Mouse (Mus musculus) cerebellum, adult 9-10 months (tissue): ENCODE measurements around the gene Dusp18.
"Not testable (repeated sequence)": the region's sequence is repeated elsewhere in the genome, so short reads cannot be mapped to it uniquely, and the experiment has no call there.

ENCODE experiments used
- DNase-seq: peaks from one replicate; pipeline ENCODE4 v3.0.0; 2022

The Dusp18 gene

GRCm38 (mm10) chr11:3895458-3895857 is 418 bp downstream of the Dusp18 start:
- no peak for DNase-seq

GRCm38 (mm10) chr11:3895933-3896332 is 893 bp downstream of the Dusp18 start:
- DNase-seq, result no peak

- DNase-seq, result no peak
Measured at GRCm38 (mm10) chr11:3900296-3900695, 5.3 kb downstream of the Dusp18 start.

- no peak for DNase-seq
Measured at GRCm38 (mm10) chr11:3902516-3902915, 7.5 kb downstream of the Dusp18 start.

- DNase-seq, result no peak
Measured at GRCm38 (mm10) chr11:3903046-3903445, 8.0 kb downstream of the Dusp18 start.

- DNase-seq, result no peak
Measured at GRCm38 (mm10) chr11:3904673-3905072, 9.6 kb downstream of the Dusp18 start.

- no peak for DNase-seq
Measured at GRCm38 (mm10) chr11:3905446-3905845, 10.4 kb downstream of the Dusp18 start.

GRCm38 (mm10) chr11:3909236-3909635 is 14.2 kb downstream of the Dusp18 start:
- DNase-seq, result no peak

- no peak for DNase-seq
Measured at GRCm38 (mm10) chr11:3910513-3911310, 15.7 kb downstream of the Dusp18 start.

- DNase-seq, result not testable (repeated sequence)
Measured at GRCm38 (mm10) chr11:3911440-3911839, 16.4 kb downstream of the Dusp18 start.

- DNase-seq, result peak; percentile 62
Measured at GRCm38 (mm10) chr11:3912100-3912874, 17.2 kb downstream of the Dusp18 start.

GRCm38 (mm10) chr11:3912875-3913271 is 17.8 kb downstream of the Dusp18 start:
- peak; percentile 62 for DNase-seq

GRCm38 (mm10) chr11:3913316-3914108 is 18.5 kb downstream of the Dusp18 start:
- DNase-seq, result peak; percentile 91

- DNase-seq, result peak; percentile 90
Measured at GRCm38 (mm10) chr11:3914109-3914840, 19.2 kb downstream of the Dusp18 start, which contains the start of gene Slc35e4. Gene Slc35e4 (minus strand): TSS chr11:3914664.

- DNase-seq, result peak; percentile 68
Measured at GRCm38 (mm10) chr11:3918738-3919137, 23.7 kb downstream of the Dusp18 start.

GRCm38 (mm10) chr11:3920476-3920875 is 25.4 kb downstream of the Dusp18 start:
- no peak for DNase-seq

- peak; percentile 65 for DNase-seq
Measured at GRCm38 (mm10) chr11:3921281-3921850, 26.3 kb downstream of the Dusp18 start.

GRCm38 (mm10) chr11:3922115-3922514 is 27.1 kb downstream of the Dusp18 start:
- no peak for DNase-seq

GRCm38 (mm10) chr11:3922731-3923130 is 27.7 kb downstream of the Dusp18 start:
- no peak for DNase-seq

- DNase-seq, result no peak
Measured at GRCm38 (mm10) chr11:3925916-3926315, 30.9 kb downstream of the Dusp18 start.

- DNase-seq, result no peak
Measured at GRCm38 (mm10) chr11:3930019-3930418, 35.0 kb downstream of the Dusp18 start.

GRCm38 (mm10) chr11:3930931-3931330 is 35.9 kb downstream of the Dusp18 start:
- no peak for DNase-seq
